Mouse (Mus musculus) kidney, embryonic 14.5 days (tissue): ENCODE measurements around the gene Cyp24a1. TPM values are rescaled to one million over a fixed set of nuclear protein-coding genes. Genes with fewer than 3 reads are reported as not detected.
A peak's percentile ranks its signal among the peaks of the same experiment; 100 is the strongest.

ENCODE experiments used
- ATAC-seq: fragments of 200-750 bp; cut with Nextera tagmentation; 2 replicates; pipeline ENCODE4 v1.8.0; 2017; ENCODE audit warnings: moderate number of reproducible peaks, mild to moderate bottlenecking, moderate TSS enrichment, moderate library complexity; ENCODE audit not compliant: low FRiP score, low TSS enrichment
- H3K27ac ChIP-seq: fragments of 300-500 bp; sonication (generic); 2 replicates; pipeline ENCODE4 v1.5.1; 2014; ENCODE audit warnings: low read depth, mild to moderate bottlenecking, low read length, moderate library complexity, mixed read lengths
- H3K27me3 ChIP-seq: fragments of 300-500 bp; sonication (generic); 2 replicates; pipeline ENCODE4 v1.6.1; 2014; ENCODE audit warnings: mild to moderate bottlenecking, low read length; ENCODE audit not compliant: control insufficient read depth, insufficient read depth
- H3K36me3 ChIP-seq: fragments of 300-500 bp; sonication (generic); 2 replicates; pipeline ENCODE4 v1.6.1; 2014; ENCODE audit warnings: low read length, mixed read lengths; ENCODE audit not compliant: control insufficient read depth, insufficient read depth
- H3K4me1 ChIP-seq: fragments of 300-500 bp; sonication (generic); 2 replicates; pipeline ENCODE4 v1.6.1; 2014; ENCODE audit warnings: low read length, mixed read lengths; ENCODE audit not compliant: control insufficient read depth, insufficient read depth
- H3K4me2 ChIP-seq: fragments of 300-500 bp; sonication (generic); replicated peaks from 2 replicates; pipeline ENCODE4 v1.6.1; 2014; ENCODE audit warnings: low read depth, mild to moderate bottlenecking, low read length
- H3K4me3 ChIP-seq: fragments of 300-500 bp; sonication (generic); 2 replicates; pipeline ENCODE4 v1.5.1; 2014; ENCODE audit warnings: mild to moderate bottlenecking, low read length
- H3K9ac ChIP-seq: fragments of 300-500 bp; sonication (generic); 2 replicates; pipeline ENCODE4 v1.6.1; 2014; ENCODE audit warnings: low read depth, mild to moderate bottlenecking, low read length, moderate library complexity
- H3K9me3 ChIP-seq: fragments of 300-500 bp; sonication (generic); 2 replicates; pipeline ENCODE4 v1.6.1; 2016; ENCODE audit warnings: low read length; ENCODE audit not compliant: control insufficient read depth
- WGBS: fragments of 180-500 bp; shearing (Covaris S2); extraction: QIAGEN DNeasy Blood & Tissue Kit; methylation state at CpG from one replicate; pipeline ENCODE4 v1.1.7; 2014; 5-methylcytosine and 5-hydroxymethylcytosine counted together
- polyA plus RNA-seq: library from polyadenylated mRNA; unstranded; fragments of >200 nt; fragmentation: Nextera tagmentation; extraction: Ambion mirVana; gene quantifications from 2 replicates; pipeline ENCODE4 v1.2.1, GENCODE M21; 2014

The Cyp24a1 gene
- polyA plus RNA-seq, 1 experiment from 2014 or later = 0.23 TPM

DNA sequence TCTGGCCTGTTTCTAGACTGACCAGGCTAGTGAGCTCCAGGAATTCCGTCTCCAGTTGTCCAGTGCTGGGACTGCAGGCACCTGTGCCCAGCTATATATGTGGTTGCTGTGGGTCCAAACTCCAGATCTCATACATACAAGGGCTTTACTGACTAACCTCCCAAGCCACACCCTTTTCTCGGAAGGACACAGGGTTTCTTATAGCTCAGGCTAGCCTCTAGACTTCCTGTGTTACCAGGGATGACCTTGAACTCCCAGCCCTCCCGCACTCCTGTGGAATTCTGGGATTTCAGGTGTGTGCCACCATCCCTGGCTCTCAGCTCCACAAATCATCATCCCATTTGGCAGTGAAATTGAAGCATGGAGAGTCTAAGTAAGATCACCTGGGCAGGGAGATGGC, 33.3 kb upstream of the Cyp24a1 start:
- 94% methylated on average over 3 of the region's 3 CpGs for WGBS

GRCm38 (mm10) chr2:170529766-170530165, 32.8 kb upstream of the Cyp24a1 start:
- no peak overlapping the region for H3K27ac ChIP-seq
- no peaks in the 10 kb centered on the region for H3K27me3 ChIP-seq
- H3K4me3 ChIP-seq = no peak overlapping the region
- ATAC-seq = no peak
- H3K4me2 ChIP-seq = no peak overlapping the region
- H3K9ac ChIP-seq = no peak overlapping the region
- 96% methylated on average over 7 of the region's 7 CpGs for WGBS
- no peaks in the 10 kb centered on the region for H3K36me3 ChIP-seq
- no peaks in the 10 kb centered on the region for H3K4me1 ChIP-seq
- H3K9me3 ChIP-seq = no peaks in the 10 kb centered on the region

More for the DNA sequence above, 33.3 kb upstream of the Cyp24a1 start:
- Histone ChIP-seq H3K4me3 (no peak overlapping the region), H3K4me2 (no peak overlapping the region), H3K9me3 (no peaks in the 10 kb centered on the region), H3K4me1 (no peaks in the 10 kb centered on the region), H3K27ac (no peak overlapping the region), H3K9ac (no peak overlapping the region), H3K36me3 (no peaks in the 10 kb centered on the region), H3K27me3 (no peaks in the 10 kb centered on the region)
- ATAC-seq = no peak

DNA sequence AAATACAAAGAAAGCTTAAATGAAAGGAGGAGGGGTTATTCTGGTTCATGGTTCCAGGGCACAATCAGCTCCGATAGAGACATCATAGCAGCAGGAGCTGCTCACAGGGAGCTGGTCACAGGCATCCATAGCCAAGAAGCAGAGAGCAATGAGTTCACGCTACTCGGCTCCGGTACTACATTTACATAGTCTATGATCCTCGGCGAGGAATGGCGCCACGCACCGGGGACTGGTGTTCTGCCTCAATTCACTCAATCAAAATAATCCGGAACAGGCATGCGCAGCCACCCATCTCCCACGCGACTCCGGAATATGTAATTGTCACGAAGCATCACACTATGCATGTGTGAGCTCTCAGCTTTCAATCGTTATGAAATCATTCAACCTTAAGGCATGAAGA, 31.1 kb upstream of the Cyp24a1 start:
- no peaks in the 10 kb centered on the region for H3K27me3 ChIP-seq
- H3K36me3 ChIP-seq = no peaks in the 10 kb centered on the region
- no peaks in the 10 kb centered on the region for H3K9me3 ChIP-seq
- 86% methylated on average over 16 of the region's 16 CpGs for WGBS
- ATAC-seq = no peak
- H3K4me3 ChIP-seq = no peak overlapping the region
- no peaks in the 10 kb centered on the region for H3K4me1 ChIP-seq
- no peak overlapping the region for H3K4me2 ChIP-seq
- no peak overlapping the region for H3K27ac ChIP-seq
- H3K9ac ChIP-seq = no peak overlapping the region

GRCm38 (mm10) chr2:170526513-170526912, 29.6 kb upstream of the Cyp24a1 start:
- WGBS = 88% methylated on average over 8 of the region's 8 CpGs
- Histone ChIP-seq H3K36me3 (no peaks in the 10 kb centered on the region), H3K9ac (no peak overlapping the region), H3K4me2 (no peak overlapping the region), H3K4me3 (no peak overlapping the region), H3K4me1 (no peaks in the 10 kb centered on the region), H3K27ac (no peak overlapping the region), H3K9me3 (no peaks in the 10 kb centered on the region), H3K27me3 (no peaks in the 10 kb centered on the region)
- no peak for ATAC-seq

DNA sequence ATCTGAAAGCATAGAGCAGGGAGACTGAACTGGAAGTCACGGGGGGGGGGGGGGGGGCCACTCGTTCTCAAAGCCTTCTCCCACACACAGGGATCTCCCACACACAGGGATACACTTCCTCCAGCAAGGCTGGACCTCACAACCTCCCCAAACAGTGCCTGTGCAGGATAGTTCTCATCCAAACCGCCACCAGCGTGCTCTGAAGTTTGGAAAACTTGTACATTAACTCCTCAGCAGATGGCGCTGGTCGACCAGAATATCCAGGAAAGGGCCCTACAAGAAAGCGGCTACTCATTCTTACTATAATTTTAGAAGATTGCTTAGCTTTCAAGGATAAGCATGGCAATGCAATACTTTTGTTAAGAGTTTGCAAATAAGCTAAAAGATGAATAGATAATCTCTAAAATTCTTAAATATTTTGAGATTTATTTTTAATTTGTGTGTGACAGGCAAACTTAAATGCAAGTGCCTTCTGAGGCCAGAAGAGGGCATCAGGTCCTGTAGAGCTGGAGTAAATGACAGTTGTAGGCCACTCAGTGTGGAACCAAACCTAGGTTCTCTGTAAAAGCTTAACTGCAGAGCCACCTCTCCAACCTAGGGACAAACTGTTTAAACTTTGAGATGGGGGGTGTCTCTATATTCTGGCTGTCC, 23.5 kb upstream of the Cyp24a1 start:
- Histone ChIP-seq H3K4me1 (no peaks in the 10 kb centered on the region), H3K27me3 (no peaks in the 10 kb centered on the region), H3K4me2 (no peak overlapping the region), H3K9me3 (no peaks in the 10 kb centered on the region), H3K36me3 (peaks cover 40% of the 10 kb centered on the region), H3K4me3 (no peak overlapping the region), H3K9ac (no peak overlapping the region), H3K27ac (no peak overlapping the region)
- peak; percentile 47 for ATAC-seq
- 5% methylated on average over 7 of the region's 7 CpGs for WGBS

DNA sequence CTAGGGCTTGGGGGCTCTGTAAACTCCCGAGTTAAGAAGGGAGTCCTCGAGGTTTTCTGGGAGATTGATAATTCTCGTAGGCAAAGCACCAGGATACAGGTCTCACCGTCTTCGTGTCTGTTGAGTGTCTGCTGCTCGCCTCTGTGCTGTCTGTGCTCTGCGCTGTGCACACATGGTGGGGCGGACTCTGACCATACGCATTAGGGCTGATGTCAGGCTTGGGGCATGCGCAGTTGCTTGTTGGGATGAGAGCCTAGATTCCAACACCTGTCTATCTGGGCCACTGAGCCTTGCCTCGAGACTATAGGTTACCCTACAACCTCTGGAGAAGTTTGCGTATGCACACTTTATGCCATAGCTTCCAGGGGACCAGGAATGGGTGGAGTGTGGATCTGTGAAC, 16.8 kb upstream of the Cyp24a1 start:
- H3K36me3 ChIP-seq = peaks cover 31% of the 10 kb centered on the region
- 93% methylated on average over 12 of the region's 12 CpGs for WGBS
- no peak overlapping the region for H3K27ac ChIP-seq
- peaks cover 11% of the 10 kb centered on the region; the same call in 1 of the 2 replicates for H3K4me1 ChIP-seq
- no peak overlapping the region for H3K4me2 ChIP-seq
- no peak overlapping the region for H3K9ac ChIP-seq
- H3K9me3 ChIP-seq = no peaks in the 10 kb centered on the region
- H3K27me3 ChIP-seq = no peaks in the 10 kb centered on the region
- no peak overlapping the region for H3K4me3 ChIP-seq
- no peak for ATAC-seq

DNA sequence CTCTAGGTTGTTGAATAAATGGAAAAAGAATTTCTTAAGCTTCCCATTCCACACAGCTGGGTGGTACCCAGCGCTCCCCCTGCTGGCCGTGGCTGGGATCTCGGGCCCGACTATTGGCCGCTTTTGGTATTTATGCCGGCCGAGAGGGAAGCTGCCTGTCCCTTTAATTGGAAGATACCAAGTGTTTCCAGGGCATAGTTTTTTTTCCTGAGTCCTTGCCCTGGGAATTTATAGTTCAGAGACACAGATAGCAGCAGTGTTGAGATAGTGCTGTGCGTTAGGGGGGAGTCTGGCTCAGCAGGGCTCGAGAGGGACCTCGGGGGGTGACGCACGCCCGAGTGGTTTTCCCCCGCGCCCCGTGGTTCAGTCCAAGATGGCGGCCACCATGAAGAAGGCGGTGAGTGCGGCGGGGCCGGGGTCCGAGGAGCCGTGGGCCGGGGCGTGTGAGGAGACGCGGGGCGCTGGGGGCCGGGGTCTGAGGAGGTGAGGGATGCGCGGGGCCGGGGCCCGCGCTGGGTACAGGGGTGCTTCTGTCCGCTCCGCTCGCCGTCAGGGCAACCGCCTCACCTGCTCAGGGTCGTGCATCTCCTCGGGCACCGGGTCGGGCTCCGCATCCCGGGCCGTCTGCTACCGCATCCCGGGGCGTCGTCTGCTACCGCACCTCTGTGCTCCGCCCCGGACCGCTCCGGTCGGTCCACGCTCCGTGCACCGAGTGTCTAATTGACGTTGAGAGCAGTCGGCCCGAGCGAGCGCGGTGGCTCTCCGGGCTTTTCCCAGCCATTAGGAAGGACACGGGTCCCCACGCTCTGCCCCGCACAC, 14.3 kb upstream of the Cyp24a1 start:
- H3K4me3 ChIP-seq = peak overlapping the region; percentile 97
- H3K4me1 ChIP-seq = peaks cover 14% of the 10 kb centered on the region; the same call in 1 of the 2 replicates
- H3K9ac ChIP-seq = peak overlapping the region; percentile 90
- peak; percentile 73 for ATAC-seq
- no peaks in the 10 kb centered on the region for H3K9me3 ChIP-seq
- peaks cover 8% of the 10 kb centered on the region for H3K36me3 ChIP-seq
- peaks cover 5% of the 10 kb centered on the region for H3K27me3 ChIP-seq
- H3K4me2 ChIP-seq = peak overlapping the region; percentile 77
- H3K27ac ChIP-seq = peak overlapping the region; percentile 62; the same call in 1 of the 2 replicates
- under 1% methylated on average over 62 of the region's 69 CpGs for WGBS

GRCm38 (mm10) chr2:170508821-170509220, 11.9 kb upstream of the Cyp24a1 start:
- ATAC-seq = no peak
- WGBS = 2% methylated on average over 12 of the region's 12 CpGs
- Histone ChIP-seq H3K4me3 (peak overlapping the region; percentile 25; the same call in 1 of the 2 replicates), H3K27ac (no peak overlapping the region), H3K9ac (peak overlapping the region; percentile 38), H3K36me3 (no peaks in the 10 kb centered on the region), H3K4me2 (peak overlapping the region; percentile 42), H3K4me1 (peaks cover 14% of the 10 kb centered on the region; the same call in 1 of the 2 replicates), H3K27me3 (peaks cover 7% of the 10 kb centered on the region), H3K9me3 (no peaks in the 10 kb centered on the region)

DNA sequence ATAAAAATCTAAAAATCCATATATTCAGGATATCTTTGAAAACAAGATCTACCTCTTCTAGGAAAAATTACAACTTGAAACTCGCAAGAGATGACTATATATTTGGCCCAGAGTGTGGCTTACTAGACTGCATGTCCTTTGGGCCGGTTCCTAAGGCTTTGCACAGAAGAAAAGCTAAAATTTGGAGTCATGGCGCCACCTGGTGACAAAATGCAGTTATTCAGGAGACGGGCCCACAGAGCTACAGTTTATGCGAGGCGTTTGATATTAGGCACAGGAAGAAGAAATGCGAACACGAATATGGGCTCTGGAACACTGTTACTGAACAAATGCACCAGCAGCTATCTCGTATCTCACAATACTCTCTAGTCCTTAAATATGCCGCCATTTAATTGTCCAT, 10.8 kb upstream of the Cyp24a1 start:
- Histone ChIP-seq H3K4me1 (peaks cover 12% of the 10 kb centered on the region; the same call in 1 of the 2 replicates), H3K27me3 (peaks cover 7% of the 10 kb centered on the region), H3K9ac (no peak overlapping the region), H3K36me3 (no peaks in the 10 kb centered on the region), H3K4me3 (no peak overlapping the region), H3K4me2 (no peak overlapping the region), H3K27ac (no peak overlapping the region), H3K9me3 (no peaks in the 10 kb centered on the region)
- 5% methylated on average over 10 of the region's 10 CpGs for WGBS
- no peak for ATAC-seq
